Mouse (Mus musculus) heart, embryonic 10.5 days (tissue): ENCODE data around the gene Cfap36. TPM values are rescaled to one million over a fixed set of nuclear protein-coding genes. Genes with fewer than 3 reads are reported as not detected.

Experiments used
- DNase-seq: peaks from one replicate; pipeline ENCODE4 v3.0.0-alpha.2; 2017; ENCODE audit warnings: low spot score
- H3K27ac ChIP-seq: fragments of 300-500 bp; sonication (generic); 2 replicates; pipeline ENCODE4 v1.5.1; 2016; ENCODE audit warnings: mild to moderate bottlenecking
- H3K27me3 ChIP-seq: fragments of 300-500 bp; sonication (generic); 2 replicates; pipeline ENCODE4 v1.6.1; 2016; ENCODE audit warnings: mild to moderate bottlenecking; ENCODE audit not compliant: poor library complexity, insufficient read depth, severe bottlenecking
- H3K36me3 ChIP-seq: fragments of 300-500 bp; sonication (generic); 2 replicates; pipeline ENCODE4 v1.6.1; 2016; ENCODE audit warnings: mild to moderate bottlenecking, moderate library complexity
- H3K4me1 ChIP-seq: fragments of 300-500 bp; sonication (generic); 2 replicates; pipeline ENCODE4 v1.6.1; 2016; ENCODE audit warnings: mild to moderate bottlenecking
- H3K4me3 ChIP-seq: fragments of 300-500 bp; sonication (generic); 2 replicates; pipeline ENCODE4 v1.5.1; 2016; ENCODE audit warnings: mild to moderate bottlenecking, moderate library complexity
- H3K9me3 ChIP-seq: fragments of 300-500 bp; sonication (generic); 2 replicates; pipeline ENCODE4 v1.6.1; 2016; ENCODE audit warnings: mild to moderate bottlenecking, moderate library complexity
- WGBS: fragments of 180-500 bp; shearing (Covaris S2); methylation state at CpG from one replicate; pipeline ENCODE4 v1.1.7; 2016; 5-methylcytosine and 5-hydroxymethylcytosine counted together
- polyA plus RNA-seq: library from polyadenylated mRNA; unstranded; fragments of >200 nt; fragmentation: Nextera tagmentation; extraction: Ambion mirVana; gene quantifications from 2 replicates; pipeline ENCODE4 v1.2.1, GENCODE M21; 2016

Cfap36 gene
- polyA plus RNA-seq: 43.0 and 43.1 TPM in 2 replicates

- Histone ChIP-seq H3K4me1 (peaks cover 9% of the 10 kb centered on the region; the same call in 1 of the 2 replicates), H3K27ac (peak within 1 kb of the TSS; percentile 89), H3K9me3 (no peaks in the 10 kb centered on the region), H3K4me3 (peak within 1 kb of the TSS; percentile 94), H3K36me3 (peaks cover 11% of the 10 kb centered on the region; the same call in 1 of the 2 replicates), H3K27me3 (no peaks in the 10 kb centered on the region)
- WGBS: under 1% methylated on average over 53 of the region's 53 CpGs
- peak; percentile 98 for DNase-seq
Measured at GRCm38 (mm10) chr11:29246883-29247650, at the start of gene Cfap36. Gene Cfap36 (minus strand): TSS chr11:29247409.

- peak; percentile 72 for DNase-seq
- H3K27me3 ChIP-seq: no peaks in the 10 kb centered on the region
- no peaks in the 10 kb centered on the region for H3K36me3 ChIP-seq
- no peaks in the 10 kb centered on the region for H3K9me3 ChIP-seq
- no peaks in the 10 kb centered on the region for H3K4me1 ChIP-seq
- H3K27ac ChIP-seq: no peak overlapping the region
- H3K4me3 ChIP-seq: no peak overlapping the region
Measured at GRCm38 (mm10) chr11:29287305-29287704, 40.1 kb upstream of the Cfap36 start.

- Histone ChIP-seq H3K4me1 (no peaks in the 10 kb centered on the region), H3K27ac (no peak overlapping the region), H3K9me3 (no peaks in the 10 kb centered on the region), H3K27me3 (no peaks in the 10 kb centered on the region), H3K4me3 (no peak overlapping the region), H3K36me3 (no peaks in the 10 kb centered on the region)
- DNase-seq: no peak
Measured at GRCm38 (mm10) chr11:29286040-29286439, 38.8 kb upstream of the Cfap36 start.

GRCm38 (mm10) chr11:29274758-29275157 lies 27.5 kb upstream of the Cfap36 start:
- no peaks in the 10 kb centered on the region for H3K9me3 ChIP-seq
- no peak overlapping the region for H3K27ac ChIP-seq
- H3K27me3 ChIP-seq: no peaks in the 10 kb centered on the region
- WGBS: 75% methylated on average over 3 of the region's 3 CpGs
- no peak for DNase-seq
- no peak overlapping the region for H3K4me3 ChIP-seq
- no peaks in the 10 kb centered on the region for H3K4me1 ChIP-seq
- no peaks in the 10 kb centered on the region for H3K36me3 ChIP-seq

GRCm38 (mm10) chr11:29267824-29268223 lies 20.6 kb upstream of the Cfap36 start:
- WGBS: 28% methylated on average over 3 of the region's 3 CpGs
- H3K4me3 ChIP-seq: no peak overlapping the region
- H3K36me3 ChIP-seq: no peaks in the 10 kb centered on the region
- no peaks in the 10 kb centered on the region for H3K4me1 ChIP-seq
- H3K27me3 ChIP-seq: no peaks in the 10 kb centered on the region
- H3K9me3 ChIP-seq: no peaks in the 10 kb centered on the region
- H3K27ac ChIP-seq: no peak overlapping the region
- no peak for DNase-seq

GRCm38 (mm10) chr11:29254643-29255042 lies 7.4 kb upstream of the Cfap36 start:
- Histone ChIP-seq H3K4me1 (no peaks in the 10 kb centered on the region), H3K27me3 (no peaks in the 10 kb centered on the region), H3K4me3 (no peak overlapping the region), H3K27ac (no peak overlapping the region), H3K36me3 (no peaks in the 10 kb centered on the region), H3K9me3 (no peaks in the 10 kb centered on the region; the same call in 1 of the 2 replicates)
- peak; percentile 9 for DNase-seq
- WGBS: 76% methylated on average over 1 of the region's 1 CpGs

GRCm38 (mm10) chr11:29248386-29248785 lies 1.2 kb upstream of the Cfap36 start:
- no peaks in the 10 kb centered on the region for H3K9me3 ChIP-seq
- H3K4me3 ChIP-seq: no peak overlapping the region
- H3K36me3 ChIP-seq: no peaks in the 10 kb centered on the region
- peaks cover 9% of the 10 kb centered on the region; the same call in 1 of the 2 replicates for H3K4me1 ChIP-seq
- H3K27me3 ChIP-seq: no peaks in the 10 kb centered on the region
- H3K27ac ChIP-seq: no peak overlapping the region
- WGBS: 93% methylated on average over 5 of the region's 5 CpGs
- peak; percentile 71 for DNase-seq

- Histone ChIP-seq H3K4me1 (peaks cover 9% of the 10 kb centered on the region; the same call in 1 of the 2 replicates), H3K27ac (peak overlapping the region; percentile 89; the same call in 1 of the 2 replicates), H3K9me3 (no peaks in the 10 kb centered on the region), H3K4me3 (peak overlapping the region; percentile 94), H3K36me3 (peaks cover 4% of the 10 kb centered on the region; the same call in 1 of the 2 replicates), H3K27me3 (no peaks in the 10 kb centered on the region)
- 96% methylated on average over 1 of the region's 1 CpGs for WGBS
- peak; percentile 60 for DNase-seq
Measured at GRCm38 (mm10) chr11:29247725-29248124, 516 bp upstream of the Cfap36 start.

- H3K27ac ChIP-seq: no peak overlapping the region
Measured at GRCm38 (mm10) chr11:29245988-29246387, 1.2 kb downstream of the Cfap36 start.

GRCm38 (mm10) chr11:29241961-29242360 lies 5.2 kb downstream of the Cfap36 start:
- 71% methylated on average over 4 of the region's 4 CpGs for WGBS
- H3K27me3 ChIP-seq: no peaks in the 10 kb centered on the region
- H3K9me3 ChIP-seq: no peaks in the 10 kb centered on the region

More at GRCm38 (mm10) chr11:29245988-29246387, 1.2 kb downstream of the Cfap36 start:
- Histone ChIP-seq H3K36me3 (peaks cover 13% of the 10 kb centered on the region; the same call in 1 of the 2 replicates), H3K9me3 (no peaks in the 10 kb centered on the region), H3K4me3 (peak overlapping the region; percentile 94), H3K4me1 (peaks cover 9% of the 10 kb centered on the region; the same call in 1 of the 2 replicates), H3K27me3 (no peaks in the 10 kb centered on the region)
- peak; percentile 9 for DNase-seq
- WGBS: 67% methylated on average over 4 of the region's 4 CpGs

GRCm38 (mm10) chr11:29239353-29239752 lies 7.9 kb downstream of the Cfap36 start:
- Histone ChIP-seq H3K27me3 (no peaks in the 10 kb centered on the region), H3K27ac (no peak overlapping the region), H3K9me3 (no peaks in the 10 kb centered on the region), H3K36me3 (peaks cover 13% of the 10 kb centered on the region; the same call in 1 of the 2 replicates), H3K4me3 (no peak overlapping the region), H3K4me1 (no peaks in the 10 kb centered on the region)
- no peak for DNase-seq
- 94% methylated on average over 1 of the region's 1 CpGs for WGBS

More at GRCm38 (mm10) chr11:29241961-29242360, 5.2 kb downstream of the Cfap36 start:
- Histone ChIP-seq H3K4me1 (peaks cover 9% of the 10 kb centered on the region; the same call in 1 of the 2 replicates), H3K36me3 (peaks cover 13% of the 10 kb centered on the region; the same call in 1 of the 2 replicates), H3K4me3 (no peak overlapping the region), H3K27ac (no peak overlapping the region)
- peak; percentile 63 for DNase-seq

- Histone ChIP-seq H3K4me1 (0 out of 2 replicates have a peak, but pooled peaks cover under 1% of the 10 kb centered on the region), H3K36me3 (peaks cover 13% of the 10 kb centered on the region; the same call in 1 of the 2 replicates), H3K27me3 (no peaks in the 10 kb centered on the region), H3K4me3 (no peak overlapping the region), H3K27ac (no peak overlapping the region), H3K9me3 (no peaks in the 10 kb centered on the region)
- DNase-seq: no peak
- 89% methylated on average over 3 of the region's 3 CpGs for WGBS
Measured at GRCm38 (mm10) chr11:29238551-29238950, 8.7 kb downstream of the Cfap36 start.

- H3K36me3 ChIP-seq: peaks cover 12% of the 10 kb centered on the region; the same call in 1 of the 2 replicates
- no peak overlapping the region for H3K4me3 ChIP-seq
- 0 out of 2 replicates have a peak, but pooled peaks cover 3% of the 10 kb centered on the region for H3K4me1 ChIP-seq
- no peak for DNase-seq
- no peaks in the 10 kb centered on the region for H3K9me3 ChIP-seq
- H3K27me3 ChIP-seq: no peaks in the 10 kb centered on the region
- no peak overlapping the region for H3K27ac ChIP-seq
Measured at GRCm38 (mm10) chr11:29238047-29238446, 9.2 kb downstream of the Cfap36 start.
